Mouse (Mus musculus): ENCODE measurements around the gene Map1s. TPM values are rescaled to one million over a fixed set of nuclear protein-coding genes. Genes with fewer than 3 reads are reported as not detected.

Gene Map1s
- polyA plus RNA-seq (2017; shearing (Covaris generic)), result 54.0 TPM

GRCm38 (mm10) chr8:70905831-70906736 lies at the start of gene Map1s:
TSS of gene Map1s (plus strand) at chr8:70905932.

GRCm38 (mm10) chr8:70862824-70863641 lies 42.7 kb upstream of the Map1s start, which contains the start of gene Kcnn1:
TSS of gene Kcnn1 (minus strand) at chr8:70863258.

GRCm38 (mm10) chr8:70873364-70873985 lies 32.3 kb upstream of the Map1s start, which contains the start of gene Ccdc124:
TSS of gene Ccdc124 (minus strand) at chr8:70873935.

GRCm38 (mm10) chr8:70892022-70892895 lies 13.5 kb upstream of the Map1s start, which contains the start of gene Slc5a5:
TSS of gene Slc5a5 (minus strand) at chr8:70892757.

GRCm38 (mm10) chr8:70897021-70897680 lies 8.6 kb upstream of the Map1s start, which contains the start of gene Rpl18a:
TSS of gene Rpl18a (minus strand) at chr8:70897412.

Other genes starting within 250 kb of the Map1s start
- 0.79 TPM for gene Pgpep1, start 245.5 kb upstream of the Map1s start, polyA plus RNA-seq (2017; shearing (Covaris generic))
- 249 TPM for gene Lsm4, start 232.7 kb upstream of the Map1s start, polyA plus RNA-seq (2017; shearing (Covaris generic))
- 1,865 TPM for gene Jund, start 207.0 kb upstream of the Map1s start, polyA plus RNA-seq (2017; shearing (Covaris generic))
- gene Iqcn, start 202.5 kb upstream of the Map1s start, polyA plus RNA-seq (2017; shearing (Covaris generic)), result 0.22 TPM
- not detected for gene Gm3336, start 187.4 kb upstream of the Map1s start, polyA plus RNA-seq (2017; shearing (Covaris generic))
- 0.24 TPM for gene Pde4c, start 182.2 kb upstream of the Map1s start, polyA plus RNA-seq (2017; shearing (Covaris generic))
- 1.1 TPM for gene Rab3a, start 151.3 kb upstream of the Map1s start, polyA plus RNA-seq (2017; shearing (Covaris generic))
- gene Mpv17l2, start 145.0 kb upstream of the Map1s start, polyA plus RNA-seq (2017; shearing (Covaris generic)), result 34.0 TPM
- gene Pik3r2, start 129.2 kb upstream of the Map1s start, polyA plus RNA-seq (2017; shearing (Covaris generic)), result 14.5 TPM
- 83.9 TPM for gene Mast3, start 100.9 kb upstream of the Map1s start, polyA plus RNA-seq (2017; shearing (Covaris generic))
- gene Il12rb1, start 97.5 kb upstream of the Map1s start, polyA plus RNA-seq (2017; shearing (Covaris generic)), result 25.7 TPM
- gene Arrdc2, start 66.2 kb upstream of the Map1s start, polyA plus RNA-seq (2017; shearing (Covaris generic)), result 22.1 TPM
- gene Kcnn1, start 42.7 kb upstream of the Map1s start, polyA plus RNA-seq (2017; shearing (Covaris generic)), result not detected
- 77.8 TPM for gene Ccdc124, start 32.0 kb upstream of the Map1s start, polyA plus RNA-seq (2017; shearing (Covaris generic))
- gene Slc5a5, start 13.2 kb upstream of the Map1s start, polyA plus RNA-seq (2017; shearing (Covaris generic)), result 0.46 TPM
- 7,063 TPM for gene Rpl18a, start 8.5 kb upstream of the Map1s start, polyA plus RNA-seq (2017; shearing (Covaris generic))